Mouse (Mus musculus): ENCODE results near the gene Large2.

GRCm38 (mm10) chr2:92330840-92331239 lies 43.8 kb downstream of the Large2 start:
- TF ChIP-seq CTCF (IDR thresholded peaks at IDR 0.05; ENCODE audit: low read depth) = peak; percentile 77
- TF ChIP-seq EP300 (optimal IDR thresholded peaks at IDR 0.05) = no peak
